Mouse (Mus musculus) liver, embryonic 16.5 days (tissue): Measurements from ENCODE around the gene Pvr. TPM values are rescaled to one million over a fixed set of nuclear protein-coding genes. Genes with fewer than 3 reads are reported as not detected.

Source experiments
- ATAC-seq: fragments of 200-750 bp; cut with Nextera tagmentation; 2 replicates; pipeline ENCODE4 v1.8.0; 2017; ENCODE audit warnings: low read depth, mild to moderate bottlenecking, moderate number of reproducible peaks, moderate library complexity
- H3K27ac ChIP-seq: fragments of 300-500 bp; sonication (generic); 2 replicates; pipeline ENCODE4 v1.5.1; 2014; ENCODE audit warnings: mild to moderate bottlenecking, low read length
- H3K27me3 ChIP-seq: fragments of 300-500 bp; sonication (generic); 2 replicates; pipeline ENCODE4 v1.6.1; 2014; ENCODE audit warnings: low read depth, low read length, mixed read lengths; ENCODE audit not compliant: control insufficient read depth, insufficient read depth
- H3K36me3 ChIP-seq: fragments of 300-500 bp; sonication (generic); 2 replicates; pipeline ENCODE4 v1.6.1; 2014; ENCODE audit warnings: mild to moderate bottlenecking; ENCODE audit not compliant: control insufficient read depth, insufficient read depth
- H3K4me1 ChIP-seq: fragments of 300-500 bp; sonication (generic); 2 replicates; pipeline ENCODE4 v1.6.1; 2014; ENCODE audit warnings: low read depth, low read length, mixed read lengths; ENCODE audit not compliant: control insufficient read depth
- H3K4me2 ChIP-seq: fragments of 300-500 bp; sonication (generic); 2 replicates; pipeline ENCODE4 v1.6.1; 2014; ENCODE audit warnings: low read depth, low read length, mixed read lengths
- H3K4me3 ChIP-seq: fragments of 300-500 bp; sonication (generic); 2 replicates; pipeline ENCODE4 v1.5.1; 2014; ENCODE audit warnings: low read depth, mild to moderate bottlenecking, low read length
- H3K9ac ChIP-seq: fragments of 300-500 bp; sonication (generic); 2 replicates; pipeline ENCODE4 v1.6.1; 2014; ENCODE audit warnings: low read depth, low read length
- H3K9me3 ChIP-seq: fragments of 300-500 bp; sonication (generic); replicated peaks from 2 replicates; pipeline ENCODE4 v1.6.1; 2016; ENCODE audit warnings: low read length; ENCODE audit not compliant: control insufficient read depth
- WGBS: fragments of 180-500 bp; shearing (Covaris S2); extraction: QIAGEN DNeasy Blood & Tissue Kit; methylation state at CpG from one replicate; pipeline ENCODE4 v1.1.7; 2014; ENCODE audit not compliant: insufficient replicate concordance; 5-methylcytosine and 5-hydroxymethylcytosine counted together
- polyA plus RNA-seq: library from polyadenylated mRNA; unstranded; fragments of >200 nt; fragmentation: Nextera tagmentation; extraction: Ambion mirVana; gene quantifications from 2 replicates; pipeline ENCODE4 v1.2.1, GENCODE M21; 2015

The Pvr gene
- polyA plus RNA-seq, 1 experiment from 2014 or later: 3.6 TPM

GRCm38 (mm10) chr7:19952320-19952986 lies 31.5 kb upstream of the Pvr start:
- H3K9me3 ChIP-seq: no peaks in the 10 kb centered on the region
- no peak overlapping the region for H3K9ac ChIP-seq
- peaks cover 2% of the 10 kb centered on the region; the same call in 1 of the 2 replicates for H3K4me1 ChIP-seq
- 60% methylated on average over 10 of the region's 10 CpGs for WGBS
- H3K4me2 ChIP-seq: no peak overlapping the region
- no peak overlapping the region for H3K4me3 ChIP-seq
- H3K27me3 ChIP-seq: no peaks in the 10 kb centered on the region
- H3K36me3 ChIP-seq: no peaks in the 10 kb centered on the region
- H3K27ac ChIP-seq: no peak overlapping the region
- ATAC-seq: no peak

GRCm38 (mm10) chr7:19950589-19950988 lies 29.6 kb upstream of the Pvr start, which contains the start of gene Igsf23:
Igsf23 (minus strand) TSS chr7:19950756.
- Histone ChIP-seq H3K27ac (no peak within 1 kb of the TSS), H3K9me3 (no peaks in the 10 kb centered on the region), H3K4me3 (no peak within 1 kb of the TSS), H3K36me3 (no peaks in the 10 kb centered on the region), H3K4me2 (no peak within 1 kb of the TSS), H3K4me1 (no peaks in the 10 kb centered on the region), H3K27me3 (no peaks in the 10 kb centered on the region), H3K9ac (no peak within 1 kb of the TSS)
- WGBS: 44% methylated on average over 9 of the region's 9 CpGs
- no peak for ATAC-seq

- no peak for ATAC-seq
- no peak overlapping the region for H3K4me2 ChIP-seq
Measured at GRCm38 (mm10) chr7:19949996-19950395, 29.0 kb upstream of the Pvr start.

GRCm38 (mm10) chr7:19948956-19949355 lies 28.0 kb upstream of the Pvr start:
- no peak overlapping the region for H3K9ac ChIP-seq
- H3K27me3 ChIP-seq: no peaks in the 10 kb centered on the region
- no peaks in the 10 kb centered on the region for H3K4me1 ChIP-seq
- WGBS: 67% methylated on average over 12 of the region's 12 CpGs
- H3K4me3 ChIP-seq: no peak overlapping the region
- ATAC-seq: no peak
- no peak overlapping the region for H3K4me2 ChIP-seq
- H3K9me3 ChIP-seq: no peaks in the 10 kb centered on the region
- no peak overlapping the region for H3K27ac ChIP-seq
- no peaks in the 10 kb centered on the region for H3K36me3 ChIP-seq

More at GRCm38 (mm10) chr7:19949996-19950395, 29.0 kb upstream of the Pvr start:
- Histone ChIP-seq H3K4me1 (no peaks in the 10 kb centered on the region), H3K4me3 (no peak overlapping the region), H3K9ac (no peak overlapping the region), H3K27ac (no peak overlapping the region), H3K9me3 (no peaks in the 10 kb centered on the region), H3K36me3 (no peaks in the 10 kb centered on the region), H3K27me3 (no peaks in the 10 kb centered on the region)
- 56% methylated on average over 10 of the region's 10 CpGs for WGBS

- H3K27me3 ChIP-seq: no peaks in the 10 kb centered on the region
- no peak overlapping the region for H3K9ac ChIP-seq
- H3K4me3 ChIP-seq: no peak overlapping the region
- H3K36me3 ChIP-seq: no peaks in the 10 kb centered on the region
- H3K27ac ChIP-seq: no peak overlapping the region
- no peaks in the 10 kb centered on the region for H3K9me3 ChIP-seq
- no peak overlapping the region for H3K4me2 ChIP-seq
- no peak for ATAC-seq
- no peaks in the 10 kb centered on the region for H3K4me1 ChIP-seq
- WGBS: 63% methylated on average over 13 of the region's 13 CpGs
Measured at GRCm38 (mm10) chr7:19945821-19946515, 25.0 kb upstream of the Pvr start.

GRCm38 (mm10) chr7:19945201-19945600 lies 24.2 kb upstream of the Pvr start:
- no peaks in the 10 kb centered on the region for H3K4me1 ChIP-seq
- H3K27ac ChIP-seq: no peak overlapping the region
- H3K36me3 ChIP-seq: no peaks in the 10 kb centered on the region
- no peaks in the 10 kb centered on the region for H3K27me3 ChIP-seq
- H3K4me3 ChIP-seq: no peak overlapping the region
- no peak overlapping the region for H3K9ac ChIP-seq
- H3K4me2 ChIP-seq: no peak overlapping the region
- no peaks in the 10 kb centered on the region for H3K9me3 ChIP-seq
- 56% methylated on average over 5 of the region's 5 CpGs for WGBS
- ATAC-seq: no peak

- Histone ChIP-seq H3K9me3 (no peaks in the 10 kb centered on the region), H3K27ac (no peak overlapping the region), H3K9ac (no peak overlapping the region), H3K4me2 (no peak overlapping the region), H3K4me1 (no peaks in the 10 kb centered on the region), H3K4me3 (no peak overlapping the region), H3K27me3 (no peaks in the 10 kb centered on the region), H3K36me3 (no peaks in the 10 kb centered on the region)
- no peak for ATAC-seq
- 66% methylated on average over 8 of the region's 8 CpGs for WGBS
Measured at GRCm38 (mm10) chr7:19944709-19945108, 23.7 kb upstream of the Pvr start.

- WGBS: 15% methylated on average over 5 of the region's 6 CpGs
- Histone ChIP-seq H3K27me3 (no peaks in the 10 kb centered on the region), H3K36me3 (no peaks in the 10 kb centered on the region), H3K9me3 (no peaks in the 10 kb centered on the region), H3K4me3 (no peak overlapping the region), H3K9ac (no peak overlapping the region), H3K27ac (no peak overlapping the region), H3K4me1 (no peaks in the 10 kb centered on the region), H3K4me2 (no peak overlapping the region)
- ATAC-seq: no peak
Measured at GRCm38 (mm10) chr7:19940256-19940655, 19.3 kb upstream of the Pvr start.

GRCm38 (mm10) chr7:19939555-19940235 lies 18.7 kb upstream of the Pvr start:
- Histone ChIP-seq H3K4me1 (no peaks in the 10 kb centered on the region), H3K36me3 (no peaks in the 10 kb centered on the region), H3K9ac (no peak overlapping the region), H3K4me3 (no peak overlapping the region), H3K27ac (no peak overlapping the region), H3K27me3 (no peaks in the 10 kb centered on the region), H3K4me2 (no peak overlapping the region), H3K9me3 (no peaks in the 10 kb centered on the region)
- ATAC-seq: peak; percentile 58; the same call in 1 of the 2 replicates
- WGBS: 33% methylated on average over 10 of the region's 12 CpGs
